Mouse (Mus musculus): ENCODE results near the gene Ucp1. TPM values are rescaled to one million over a fixed set of nuclear protein-coding genes. Genes with fewer than 3 reads are reported as not detected.

The Ucp1 gene
- polyA plus RNA-seq, 1 experiment from 2014 or later: not detected

DNA sequence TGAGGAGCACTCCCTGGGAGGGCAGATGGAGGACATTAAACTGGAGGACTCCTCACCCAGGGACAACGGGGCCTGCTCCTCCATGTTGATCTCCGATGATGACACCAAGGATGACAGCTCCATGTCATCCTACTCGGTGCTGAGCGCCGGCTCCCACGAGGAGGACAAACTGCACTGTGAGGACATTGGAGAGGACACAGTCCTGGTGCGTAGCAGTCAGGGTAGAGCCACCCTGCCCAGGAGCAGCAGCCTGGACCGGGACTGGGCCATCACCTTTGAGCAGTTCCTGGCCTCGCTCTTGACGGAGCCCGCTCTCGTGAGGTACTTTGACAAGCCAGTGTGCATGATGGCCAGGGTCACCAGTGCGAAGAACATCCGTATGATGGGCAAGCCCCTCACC is 19.0 kb upstream of the Ucp1 start:
- H3K27ac ChIP-seq (replicated peaks in 1 of 2; ENCODE audit: control insufficient read depth in 1 of 2, insufficient read depth in 1 of 2, low read depth in 2 of 2, low read length in 2 of 2): no peak overlapping the region
- H3K4me3 ChIP-seq (ENCODE audit: control insufficient read depth in 1 of 2, insufficient read depth in 1 of 2, low read depth in 1 of 2, low read length in 2 of 2): no peak overlapping the region
- H3K9ac ChIP-seq (ENCODE audit: low read length): no peak overlapping the region
- no peak for ATAC-seq (ENCODE audit: insufficient number of reproducible peaks, insufficient read depth, low FRiP score, low read depth)
- H3K4me2 ChIP-seq (ENCODE audit: low read length): no peak overlapping the region
- no peaks in the 10 kb centered on the region for H3K9me3 ChIP-seq (ENCODE audit: control insufficient read depth, low read length)
- 93% methylated on average over 14 of the region's 14 CpGs for WGBS
- peaks cover 3% of the 10 kb centered on the region in 2 experiments; a peak in 2 of 4 replicates for H3K4me1 ChIP-seq (ENCODE audit: control insufficient read depth in 2 of 2, insufficient read depth in 2 of 2, low read length in 2 of 2)
- no peaks in the 10 kb centered on the region for H3K36me3 ChIP-seq (ENCODE audit: control insufficient read depth, insufficient read depth, low read length)
- H3K27me3 ChIP-seq (ENCODE audit: control insufficient read depth, insufficient read depth, low read length): no peaks in the 10 kb centered on the region

DNA sequence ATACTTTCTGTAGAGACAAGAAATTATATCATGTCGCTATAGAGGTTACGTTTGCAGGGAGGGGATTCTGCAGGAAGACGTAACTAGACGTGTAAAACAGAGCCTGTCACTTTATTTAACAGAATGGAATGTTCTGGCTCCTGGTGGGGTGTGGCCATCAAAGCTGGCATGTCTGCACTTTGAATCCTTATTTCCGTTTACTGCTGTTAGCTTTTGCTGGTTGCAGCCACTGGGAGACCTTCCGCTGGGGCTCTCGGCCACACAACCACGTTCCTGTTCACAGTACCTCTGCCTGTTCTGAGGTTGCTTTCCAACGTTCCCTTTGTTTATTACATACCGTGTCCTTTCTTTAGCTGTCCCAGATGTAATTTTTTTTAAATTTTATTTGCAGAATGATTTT is 17.7 kb upstream of the Ucp1 start:
- 63% methylated on average over 10 of the region's 10 CpGs for WGBS

DNA sequence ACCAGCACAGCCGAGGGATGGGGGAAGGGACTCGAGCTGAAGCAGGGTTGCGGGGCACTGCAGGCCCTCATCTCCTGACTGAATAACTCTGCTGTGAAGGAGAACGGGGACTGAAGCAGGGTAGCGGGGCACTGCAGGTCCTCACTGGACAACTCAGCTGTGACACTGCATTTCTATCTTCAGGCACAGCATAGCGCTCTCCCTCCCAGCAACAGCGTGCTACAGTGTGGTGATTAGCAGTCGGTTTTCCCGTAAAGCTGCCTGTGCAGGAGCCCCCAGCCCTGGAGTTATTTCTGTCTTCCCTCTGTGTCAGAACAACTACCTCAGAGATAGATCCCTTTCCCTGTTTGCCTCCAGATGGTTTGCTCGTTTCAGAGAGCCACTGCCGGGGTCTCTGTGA is 15.7 kb upstream of the Ucp1 start:
- Histone ChIP-seq H3K4me2 (ENCODE audit: low read length) (peak overlapping the region; percentile 59), H3K27me3 (ENCODE audit: control insufficient read depth, insufficient read depth, low read length) (no peaks in the 10 kb centered on the region), H3K9ac (ENCODE audit: low read length) (peak overlapping the region; percentile 65), H3K27ac (replicated peaks in 1 of 2; ENCODE audit: control insufficient read depth in 1 of 2, insufficient read depth in 1 of 2, low read depth in 2 of 2, low read length in 2 of 2) (peak overlapping the region; percentile 23 to 42; a peak in 2 of 4 replicates), H3K4me1 (ENCODE audit: control insufficient read depth in 2 of 2, insufficient read depth in 2 of 2, low read length in 2 of 2) (peaks cover 3% of the 10 kb centered on the region in 2 experiments; a peak in 2 of 4 replicates), H3K4me3 (ENCODE audit: control insufficient read depth in 1 of 2, insufficient read depth in 1 of 2, low read depth in 1 of 2, low read length in 2 of 2) (peak overlapping the region in 1 of 2 experiments; percentile 9; a peak in 1 of 4 replicates), H3K36me3 (ENCODE audit: control insufficient read depth, insufficient read depth, low read length) (no peaks in the 10 kb centered on the region), H3K9me3 (ENCODE audit: control insufficient read depth, low read length) (no peaks in the 10 kb centered on the region)
- no peak for ATAC-seq (ENCODE audit: insufficient number of reproducible peaks, insufficient read depth, low FRiP score, low read depth)
- WGBS: 28% methylated on average over 11 of the region's 11 CpGs

More for the DNA sequence above, 17.7 kb upstream of the Ucp1 start:
- H3K4me3 ChIP-seq (ENCODE audit: control insufficient read depth in 1 of 2, insufficient read depth in 1 of 2, low read depth in 1 of 2, low read length in 2 of 2): no peak overlapping the region
- H3K27me3 ChIP-seq (ENCODE audit: control insufficient read depth, insufficient read depth, low read length): no peaks in the 10 kb centered on the region
- H3K9me3 ChIP-seq (ENCODE audit: control insufficient read depth, low read length): no peaks in the 10 kb centered on the region
- H3K36me3 ChIP-seq (ENCODE audit: control insufficient read depth, insufficient read depth, low read length): no peaks in the 10 kb centered on the region
- no peak overlapping the region for H3K27ac ChIP-seq (replicated peaks in 1 of 2; ENCODE audit: control insufficient read depth in 1 of 2, insufficient read depth in 1 of 2, low read depth in 2 of 2, low read length in 2 of 2)
- no peak for ATAC-seq (ENCODE audit: insufficient number of reproducible peaks, insufficient read depth, low FRiP score, low read depth)
- H3K4me1 ChIP-seq (ENCODE audit: control insufficient read depth in 2 of 2, insufficient read depth in 2 of 2, low read length in 2 of 2): peaks cover 3% of the 10 kb centered on the region in 2 experiments; a peak in 2 of 4 replicates
- no peak overlapping the region for H3K4me2 ChIP-seq (ENCODE audit: low read length)
- no peak overlapping the region for H3K9ac ChIP-seq (ENCODE audit: low read length)

DNA sequence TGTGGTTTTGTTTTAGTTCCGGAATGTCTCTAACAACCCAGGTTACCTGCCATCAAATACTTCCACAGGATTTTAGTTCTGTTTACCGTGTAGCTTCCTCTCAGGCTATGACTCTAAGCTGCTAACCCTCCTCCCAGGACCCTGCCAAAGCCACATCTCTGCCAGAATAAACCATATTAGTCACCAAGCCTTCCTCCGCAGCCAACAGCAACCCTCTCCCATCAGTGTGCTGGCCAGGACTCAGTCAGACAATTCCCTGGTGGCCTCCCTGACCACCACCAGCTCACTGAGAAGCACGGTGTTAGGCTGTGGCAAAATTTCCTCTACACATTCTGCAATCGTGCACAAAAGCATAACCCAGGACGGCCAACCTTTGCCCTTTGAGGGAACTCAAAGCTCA is 11.7 kb upstream of the Ucp1 start:
- Histone ChIP-seq H3K27me3 (ENCODE audit: control insufficient read depth, insufficient read depth, low read length) (no peaks in the 10 kb centered on the region), H3K9ac (ENCODE audit: low read length) (no peak overlapping the region), H3K4me1 (ENCODE audit: control insufficient read depth in 2 of 2, insufficient read depth in 2 of 2, low read length in 2 of 2) (peaks cover 3% of the 10 kb centered on the region in 2 experiments; a peak in 2 of 4 replicates), H3K36me3 (ENCODE audit: control insufficient read depth, insufficient read depth, low read length) (no peaks in the 10 kb centered on the region), H3K27ac (replicated peaks in 1 of 2; ENCODE audit: control insufficient read depth in 1 of 2, insufficient read depth in 1 of 2, low read depth in 2 of 2, low read length in 2 of 2) (no peak overlapping the region), H3K4me3 (ENCODE audit: control insufficient read depth in 1 of 2, insufficient read depth in 1 of 2, low read depth in 1 of 2, low read length in 2 of 2) (no peak overlapping the region), H3K4me2 (ENCODE audit: low read length) (no peak overlapping the region), H3K9me3 (ENCODE audit: control insufficient read depth, low read length) (no peaks in the 10 kb centered on the region)
- no peak for ATAC-seq (ENCODE audit: insufficient number of reproducible peaks, insufficient read depth, low FRiP score, low read depth)
- 76% methylated on average over 6 of the region's 6 CpGs for WGBS

DNA sequence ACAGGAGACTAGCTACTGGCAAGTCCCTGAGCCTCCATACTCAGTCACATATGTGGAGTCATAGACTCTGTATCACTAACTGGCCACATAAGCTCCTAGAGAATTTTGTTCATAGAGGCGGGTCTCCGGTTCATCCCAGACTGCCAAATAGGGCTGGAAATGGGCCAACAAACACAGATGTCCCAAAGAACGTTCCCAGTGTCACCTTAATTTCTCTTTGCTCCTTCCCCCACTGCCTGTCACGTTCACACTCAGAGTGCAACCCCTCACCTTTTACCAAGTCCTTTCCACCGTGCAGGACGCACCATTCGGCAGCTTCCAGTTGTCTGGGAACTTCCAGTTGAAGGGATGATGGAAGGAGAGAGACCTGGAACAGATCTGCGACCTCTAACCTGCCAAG is 4.8 kb upstream of the Ucp1 start:
- Histone ChIP-seq H3K27me3 (ENCODE audit: control insufficient read depth, insufficient read depth, low read length) (peaks cover 18% of the 10 kb centered on the region), H3K9me3 (ENCODE audit: control insufficient read depth, low read length) (no peaks in the 10 kb centered on the region), H3K4me3 (ENCODE audit: control insufficient read depth in 1 of 2, insufficient read depth in 1 of 2, low read depth in 1 of 2, low read length in 2 of 2) (no peak overlapping the region), H3K9ac (ENCODE audit: low read length) (no peak overlapping the region), H3K27ac (replicated peaks in 1 of 2; ENCODE audit: control insufficient read depth in 1 of 2, insufficient read depth in 1 of 2, low read depth in 2 of 2, low read length in 2 of 2) (no peak overlapping the region), H3K4me1 (ENCODE audit: control insufficient read depth in 2 of 2, insufficient read depth in 2 of 2, low read length in 2 of 2) (peaks cover 0 to 2% of the 10 kb centered on the region in 2 experiments; a peak in 1 of 4 replicates), H3K36me3 (ENCODE audit: control insufficient read depth, insufficient read depth, low read length) (no peaks in the 10 kb centered on the region), H3K4me2 (ENCODE audit: low read length) (no peak overlapping the region)
- ATAC-seq (ENCODE audit: insufficient number of reproducible peaks, insufficient read depth, low FRiP score, low read depth): no peak
- WGBS: 72% methylated on average over 8 of the region's 8 CpGs

DNA sequence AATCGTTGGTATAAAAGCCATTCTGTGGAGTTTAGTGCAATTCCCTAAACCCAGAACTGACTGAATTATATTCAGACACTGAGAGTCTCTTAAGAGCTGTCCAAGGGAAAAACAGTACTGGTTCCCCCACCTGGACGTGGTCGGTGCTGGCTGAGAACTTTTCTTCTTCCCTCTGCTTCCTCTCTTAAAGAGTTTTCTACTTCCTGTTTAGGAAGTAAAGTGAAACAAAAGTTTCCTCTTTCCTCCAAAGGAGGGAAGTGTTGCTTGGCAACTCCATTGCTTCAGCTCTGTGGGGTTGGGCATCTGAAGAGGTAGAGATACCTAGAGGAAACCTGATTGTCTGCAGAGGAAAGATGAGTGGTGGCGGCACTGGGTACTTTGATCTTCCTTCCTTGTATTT is 7.2 kb downstream of the Ucp1 start:
- no peak for ATAC-seq (ENCODE audit: insufficient number of reproducible peaks, insufficient read depth, low FRiP score, low read depth)
- H3K27ac ChIP-seq (replicated peaks in 1 of 2; ENCODE audit: control insufficient read depth in 1 of 2, insufficient read depth in 1 of 2, low read depth in 2 of 2, low read length in 2 of 2): no peak overlapping the region
- 64% methylated on average over 4 of the region's 4 CpGs for WGBS
- no peaks in the 10 kb centered on the region for H3K36me3 ChIP-seq (ENCODE audit: control insufficient read depth, insufficient read depth, low read length)
- H3K9me3 ChIP-seq (ENCODE audit: control insufficient read depth, low read length): 0 out of 2 replicates have a peak, but pooled peaks cover 4% of the 10 kb centered on the region
- H3K4me2 ChIP-seq (ENCODE audit: low read length): no peak overlapping the region
- H3K27me3 ChIP-seq (ENCODE audit: control insufficient read depth, insufficient read depth, low read length): no peaks in the 10 kb centered on the region
- H3K4me1 ChIP-seq (ENCODE audit: control insufficient read depth in 2 of 2, insufficient read depth in 2 of 2, low read length in 2 of 2): no peaks in the 10 kb centered on the region
- H3K9ac ChIP-seq (ENCODE audit: low read length): no peak overlapping the region
- H3K4me3 ChIP-seq (ENCODE audit: control insufficient read depth in 1 of 2, insufficient read depth in 1 of 2, low read depth in 1 of 2, low read length in 2 of 2): no peak overlapping the region

DNA sequence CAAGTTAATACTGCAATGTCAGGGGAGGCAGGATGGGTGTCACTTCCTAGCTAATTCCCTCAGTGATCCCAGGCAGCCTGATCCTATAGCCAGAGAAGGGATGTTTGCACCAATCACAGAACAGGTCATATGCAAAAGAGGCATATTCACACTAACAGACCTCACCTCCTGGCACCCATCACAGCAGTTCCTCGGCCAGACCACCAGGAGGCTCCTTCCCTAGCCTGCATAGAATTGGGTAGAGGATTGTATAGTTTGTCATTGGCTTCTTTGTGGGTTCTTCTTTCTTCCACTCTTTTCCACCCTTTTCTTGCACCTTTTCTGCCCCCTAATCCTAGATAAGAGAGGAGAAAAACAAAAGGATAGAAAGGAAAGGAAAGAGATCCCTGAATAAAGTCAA is 10.0 kb downstream of the Ucp1 start:
- WGBS: 57% methylated on average over 1 of the region's 1 CpGs
- no peak for ATAC-seq (ENCODE audit: insufficient number of reproducible peaks, insufficient read depth, low FRiP score, low read depth)
- no peaks in the 10 kb centered on the region for H3K27me3 ChIP-seq (ENCODE audit: control insufficient read depth, insufficient read depth, low read length)

DNA sequence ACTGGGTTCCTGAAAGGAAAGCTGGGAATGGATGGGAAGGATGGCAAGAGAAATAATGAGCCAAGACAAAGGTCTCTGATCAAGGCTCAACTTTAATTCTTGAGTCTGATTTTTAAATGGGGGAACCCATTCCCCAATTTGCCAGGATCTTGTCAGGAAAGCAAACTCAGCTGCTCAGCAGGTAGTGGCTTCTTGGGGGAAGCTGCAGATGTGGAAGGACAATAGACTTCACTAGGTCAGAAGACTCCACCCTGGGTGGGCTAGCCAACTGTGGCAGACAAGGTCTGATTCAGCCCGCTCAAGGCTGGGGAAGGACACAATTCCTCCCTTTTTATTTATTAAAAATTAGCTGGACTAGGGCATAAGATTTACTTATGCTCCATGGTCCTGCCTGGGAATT is 14.8 kb downstream of the Ucp1 start:
- 90% methylated on average over 1 of the region's 1 CpGs for WGBS
- Histone ChIP-seq H3K9me3 (ENCODE audit: control insufficient read depth, low read length) (0 out of 2 replicates have a peak, but pooled peaks cover 4% of the 10 kb centered on the region), H3K9ac (ENCODE audit: low read length) (no peak overlapping the region), H3K4me2 (ENCODE audit: low read length) (no peak overlapping the region), H3K4me3 (ENCODE audit: control insufficient read depth in 1 of 2, insufficient read depth in 1 of 2, low read depth in 1 of 2, low read length in 2 of 2) (no peak overlapping the region), H3K27me3 (ENCODE audit: control insufficient read depth, insufficient read depth, low read length) (no peaks in the 10 kb centered on the region), H3K36me3 (ENCODE audit: control insufficient read depth, insufficient read depth, low read length) (no peaks in the 10 kb centered on the region), H3K4me1 (ENCODE audit: control insufficient read depth in 2 of 2, insufficient read depth in 2 of 2, low read length in 2 of 2) (no peaks in the 10 kb centered on the region), H3K27ac (replicated peaks in 1 of 2; ENCODE audit: control insufficient read depth in 1 of 2, insufficient read depth in 1 of 2, low read depth in 2 of 2, low read length in 2 of 2) (no peak overlapping the region)
- ATAC-seq (ENCODE audit: insufficient number of reproducible peaks, insufficient read depth, low FRiP score, low read depth): no peak

More for the DNA sequence above, 10.0 kb downstream of the Ucp1 start:
- Histone ChIP-seq H3K9me3 (ENCODE audit: control insufficient read depth, low read length) (0 out of 2 replicates have a peak, but pooled peaks cover 4% of the 10 kb centered on the region), H3K4me3 (ENCODE audit: control insufficient read depth in 1 of 2, insufficient read depth in 1 of 2, low read depth in 1 of 2, low read length in 2 of 2) (no peak overlapping the region), H3K36me3 (ENCODE audit: control insufficient read depth, insufficient read depth, low read length) (no peaks in the 10 kb centered on the region), H3K9ac (ENCODE audit: low read length) (no peak overlapping the region), H3K4me1 (ENCODE audit: control insufficient read depth in 2 of 2, insufficient read depth in 2 of 2, low read length in 2 of 2) (no peaks in the 10 kb centered on the region), H3K27ac (replicated peaks in 1 of 2; ENCODE audit: control insufficient read depth in 1 of 2, insufficient read depth in 1 of 2, low read depth in 2 of 2, low read length in 2 of 2) (no peak overlapping the region), H3K4me2 (ENCODE audit: low read length) (no peak overlapping the region)
